Mouse (Mus musculus) embryonic stem cell, embryonic (primary cell): Measurements from ENCODE around the gene Olfr1247.
"Not testable (repeated sequence)": the region's sequence is repeated elsewhere in the genome, so short reads cannot be mapped to it uniquely, and the experiment has no call there.

Source experiments
- CTCF ChIA-PET, 4 experiments: fragments of 300-600 bp in 2 of 4; fragments of 350-600 bp in 2 of 4; sonication (Branson Sonifier 250); formaldehyde crosslinking; loops; one replicate each; lab custom pipeline; 2022; ENCODE audit warnings: inconsistent platforms in 2 of 4; lab: Charles Lee
- POLR2A ChIA-PET, 4 experiments: fragments of 300-600 bp in 2 of 4; fragments of 350-600 bp in 2 of 4; sonication (Branson Sonifier 250); formaldehyde crosslinking; loops; one replicate each; lab custom pipeline; 2022; ENCODE audit warnings: antibody characterized with exemption in 4 of 4, inconsistent platforms in 1 of 4; lab: Charles Lee

The Olfr1247 gene

DNA sequence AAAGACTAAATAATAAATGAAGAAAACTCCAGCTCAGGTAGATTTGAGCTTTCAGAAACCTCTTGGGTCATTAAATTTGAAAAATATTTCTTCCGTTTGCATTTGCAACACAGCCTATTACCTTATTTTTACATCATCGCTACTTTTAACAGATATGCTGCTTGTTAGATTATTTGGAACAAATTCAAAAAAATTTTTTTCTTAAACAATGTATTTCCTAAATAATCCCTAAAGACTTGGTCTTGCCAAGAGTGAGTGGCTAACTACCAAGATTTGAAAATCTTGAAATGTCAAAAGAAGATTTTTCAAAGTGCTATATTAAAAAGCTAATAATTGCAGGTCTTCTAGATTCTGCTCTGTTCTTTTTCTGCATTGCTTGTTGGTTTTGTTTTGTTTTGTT is at the start of gene Olfr1247:
Gene Olfr1247 (minus strand): TSS at position 101 of the 400 bp plus-strand sequence.
- POLR2A ChIA-PET, result no interaction called here
- CTCF ChIA-PET, result no interaction called here

- ChIA-PET POLR2A (no interaction called here), CTCF (no interaction called here)
Measured at GRCm38 (mm10) chr2:89661367-89661766, 47.4 kb upstream of the Olfr1247 start, which contains the start of gene Olfr1250. Gene Olfr1250, minus strand, starts transcription at chr2:89661467.

GRCm38 (mm10) chr2:89634883-89635282 is 21.0 kb upstream of the Olfr1247 start, which contains the start of gene Olfr1249:
Gene Olfr1249, minus strand, starts transcription at chr2:89634983.
- POLR2A ChIA-PET, result no interaction called here
- CTCF ChIA-PET, result no interaction called here

GRCm38 (mm10) chr2:89618145-89618544 is 4.2 kb upstream of the Olfr1247 start, which contains the start of gene Olfr1248:
Gene Olfr1248, minus strand, starts transcription at chr2:89618245.
- POLR2A ChIA-PET, CTCF ChIA-PET: not testable (repeated sequence)

- CTCF ChIA-PET, result no interaction called here
- POLR2A ChIA-PET, result no interaction called here
Measured at GRCm38 (mm10) chr2:89593057-89593456, 20.9 kb downstream of the Olfr1247 start, which contains the start of gene Olfr1246. Gene Olfr1246, minus strand, starts transcription at chr2:89593157.

- CTCF ChIA-PET, result no interaction called here
- POLR2A ChIA-PET, result no interaction called here
Measured at GRCm38 (mm10) chr2:89578347-89578746, 35.6 kb downstream of the Olfr1247 start, which contains the start of gene Olfr1245. Gene Olfr1245, minus strand, starts transcription at chr2:89578447.

- POLR2A ChIA-PET, CTCF ChIA-PET: not testable (repeated sequence)
Measured at GRCm38 (mm10) chr2:89562706-89563105, 51.2 kb downstream of the Olfr1247 start.
